Mouse (Mus musculus): Measurements from ENCODE around the gene Rtn3. TPM values are rescaled to one million over a fixed set of nuclear protein-coding genes. Genes with fewer than 3 reads are reported as not detected.
A peak's percentile ranks its signal among the peaks of the same experiment; 100 is the strongest.

The Rtn3 gene
- polyA plus RNA-seq, 1 experiment, result 190 TPM

DNA sequence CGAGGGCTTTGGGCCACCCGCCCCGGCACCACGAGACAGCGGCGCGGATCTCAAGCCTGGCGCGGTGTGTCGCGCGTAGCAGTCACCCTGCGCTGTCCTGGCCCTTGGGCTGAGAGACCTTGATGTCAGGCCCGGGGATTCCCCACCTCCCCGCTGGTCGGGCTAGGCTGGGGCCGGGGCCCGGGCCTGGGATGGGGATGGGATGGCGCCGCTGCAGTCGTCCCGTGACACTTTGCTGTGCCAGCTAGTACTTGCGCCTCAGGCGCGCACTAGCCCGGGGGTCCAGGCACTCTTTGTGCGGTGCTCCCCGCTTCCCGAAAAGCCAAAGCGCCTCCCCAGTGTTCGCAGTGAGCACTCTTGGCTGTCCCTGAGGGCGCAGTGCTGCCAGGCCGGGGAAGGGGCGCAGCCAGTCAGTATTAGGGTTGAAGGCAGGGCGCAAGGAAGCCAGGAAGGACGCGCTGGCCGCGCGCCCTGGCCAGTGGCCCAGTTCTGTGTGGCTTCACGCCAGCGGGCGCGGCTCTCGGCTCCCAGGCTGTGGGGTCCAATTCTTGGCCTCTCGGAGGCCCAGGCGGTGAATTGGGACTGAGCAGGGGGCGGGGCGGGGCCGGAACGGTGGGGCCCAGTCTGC lies 59.9 kb downstream of the Rtn3 start:
- H3K4me1 ChIP-seq (ENCODE audit: control insufficient read depth, insufficient read depth, low read length), result peaks cover 8% of the 10 kb centered on the region
- no peak overlapping the region for H3K27ac ChIP-seq (ENCODE audit: insufficient read depth, low read depth, low read length)
- DNase-seq, result peak; percentile 97
- H3K36me3 ChIP-seq (ENCODE audit: control insufficient read depth, insufficient read depth, low read length), result no peaks in the 10 kb centered on the region; the same call in 1 of the 2 replicates
- peak overlapping the region; percentile 47 for H3K4me3 ChIP-seq (ENCODE audit: insufficient read depth, low read depth, low read length)
- TF ChIP-seq CTCF (conservative IDR thresholded peaks at IDR 0.05; ENCODE audit: insufficient read depth, insufficient read length, low read depth, low read length) (no peak), POLR2A (IDR thresholded peaks at IDR 0.05; ENCODE audit: low read depth, low read length) (no peak)
- no peaks in the 10 kb centered on the region for H3K27me3 ChIP-seq (replicated peaks; ENCODE audit: control insufficient read depth, insufficient read depth, low read length)
- WGBS, result 8% methylated on average over 51 of the region's 51 CpGs

GRCm38 (mm10) chr19:7422656-7423027 lies 60.4 kb downstream of the Rtn3 start:
- WGBS, result 32% methylated on average over 35 of the region's 35 CpGs
- peak overlapping the region; percentile 47; the same call in 1 of the 2 replicates for H3K4me3 ChIP-seq (ENCODE audit: insufficient read depth, low read depth, low read length)
- DNase-seq, result no peak
- H3K36me3 ChIP-seq (ENCODE audit: control insufficient read depth, insufficient read depth, low read length), result no peaks in the 10 kb centered on the region; the same call in 1 of the 2 replicates
- H3K4me1 ChIP-seq (ENCODE audit: control insufficient read depth, insufficient read depth, low read length), result peaks cover 8% of the 10 kb centered on the region
- H3K27me3 ChIP-seq (replicated peaks; ENCODE audit: control insufficient read depth, insufficient read depth, low read length), result no peaks in the 10 kb centered on the region
- TF ChIP-seq CTCF (conservative IDR thresholded peaks at IDR 0.05; ENCODE audit: insufficient read depth, insufficient read length, low read depth, low read length) (no peak), POLR2A (IDR thresholded peaks at IDR 0.05; ENCODE audit: low read depth, low read length) (no peak)
- H3K27ac ChIP-seq (ENCODE audit: insufficient read depth, low read depth, low read length), result no peak overlapping the region

DNA sequence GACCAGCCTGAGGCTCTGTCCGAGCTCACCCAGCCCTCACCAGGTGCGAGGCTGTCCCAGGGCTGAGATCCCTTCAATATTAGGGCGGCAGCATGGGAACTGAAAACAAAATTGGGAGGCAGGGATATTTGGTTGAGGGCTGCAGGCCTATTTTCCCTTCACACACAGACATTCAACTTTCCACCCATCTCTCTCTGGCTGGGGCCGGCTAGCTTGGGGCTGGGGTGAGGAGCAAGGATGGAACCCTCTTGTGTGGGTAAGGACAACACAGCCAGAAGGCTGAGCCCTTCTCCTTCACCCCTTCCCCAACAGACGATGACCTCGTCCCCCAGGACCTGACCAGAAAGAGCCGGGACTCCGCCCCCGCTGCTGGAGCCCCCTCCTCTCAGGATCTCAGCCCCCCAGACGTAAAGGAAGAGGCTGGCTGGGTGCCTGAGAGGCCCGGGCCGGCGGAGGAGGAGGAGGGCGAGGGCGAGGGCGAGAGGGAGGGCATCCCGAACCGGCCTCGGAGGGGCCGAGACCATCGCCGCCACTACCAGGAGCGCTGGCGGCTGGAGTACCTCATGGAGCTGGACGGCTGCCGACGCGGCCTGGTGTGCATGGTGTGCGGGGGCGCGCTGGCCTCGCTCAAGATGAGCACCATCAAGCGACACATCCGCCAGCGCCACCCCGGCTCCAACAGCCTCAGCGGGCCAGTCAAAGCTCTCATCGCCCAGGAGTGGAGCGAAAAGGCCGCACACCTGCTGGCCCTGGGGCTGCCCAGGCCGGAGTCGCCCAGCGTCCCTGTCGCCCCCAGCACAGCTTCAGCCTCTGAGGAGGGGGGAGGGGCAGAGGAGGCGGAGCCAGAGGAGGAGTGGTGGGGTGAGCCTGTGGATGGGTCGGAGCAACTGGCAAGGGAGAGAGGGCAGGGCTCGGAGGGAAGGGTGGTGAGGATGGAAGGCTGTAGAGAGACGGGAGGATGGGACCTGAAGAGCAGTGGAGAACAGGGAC lies 61.2 kb downstream of the Rtn3 start:
- H3K4me1 ChIP-seq (ENCODE audit: control insufficient read depth, insufficient read depth, low read length), result peaks cover 8% of the 10 kb centered on the region
- H3K27ac ChIP-seq (ENCODE audit: insufficient read depth, low read depth, low read length), result no peak overlapping the region
- H3K27me3 ChIP-seq (replicated peaks; ENCODE audit: control insufficient read depth, insufficient read depth, low read length), result no peaks in the 10 kb centered on the region
- no peaks in the 10 kb centered on the region; the same call in 1 of the 2 replicates for H3K36me3 ChIP-seq (ENCODE audit: control insufficient read depth, insufficient read depth, low read length)
- WGBS, result 63% methylated on average over 48 of the region's 48 CpGs
- H3K4me3 ChIP-seq (ENCODE audit: insufficient read depth, low read depth, low read length), result no peak overlapping the region; the same call in 1 of the 2 replicates
- peak; percentile 23 for DNase-seq
- TF ChIP-seq CTCF (conservative IDR thresholded peaks at IDR 0.05; ENCODE audit: insufficient read depth, insufficient read length, low read depth, low read length) (no peak), POLR2A (IDR thresholded peaks at IDR 0.05; ENCODE audit: low read depth, low read length) (no peak)

DNA sequence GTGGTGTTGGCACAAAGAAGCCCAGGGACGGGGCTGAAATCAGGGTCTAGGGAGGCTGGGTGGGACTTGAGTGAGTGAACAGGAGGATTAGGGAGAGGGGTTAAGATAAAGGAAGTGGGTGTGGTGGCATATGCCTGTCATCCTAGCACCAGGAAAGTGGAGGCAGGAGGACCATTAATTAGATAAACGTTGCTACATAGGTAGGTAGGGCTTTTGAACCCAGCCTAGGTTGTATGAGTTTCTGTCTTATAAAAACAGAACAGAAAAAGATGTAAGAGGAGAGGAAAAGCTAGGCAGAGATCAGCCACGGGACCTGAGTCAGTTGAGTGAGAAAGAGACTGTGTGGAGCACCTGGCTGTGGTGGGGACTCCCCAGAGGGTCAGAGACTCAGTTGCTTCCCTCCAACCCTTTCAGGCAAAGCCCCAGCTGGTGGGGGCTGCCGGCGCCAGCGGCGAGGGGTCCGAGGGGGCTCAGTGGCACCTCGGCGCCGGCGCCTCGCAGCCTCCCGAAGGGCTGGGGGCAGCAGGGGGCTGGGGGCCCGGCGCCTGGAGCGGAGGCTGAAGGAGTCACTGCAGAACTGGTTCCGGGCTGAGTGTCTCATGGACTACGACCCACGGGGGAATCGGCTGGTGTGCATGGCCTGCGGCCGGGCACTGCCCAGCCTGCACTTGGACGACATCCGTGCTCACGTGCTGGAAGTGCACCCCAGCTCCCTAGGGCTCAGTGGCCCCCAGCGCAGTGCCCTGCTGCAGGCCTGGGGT lies 62.1 kb downstream of the Rtn3 start:
- Histone ChIP-seq H3K27me3 (replicated peaks; ENCODE audit: control insufficient read depth, insufficient read depth, low read length) (no peaks in the 10 kb centered on the region), H3K27ac (ENCODE audit: insufficient read depth, low read depth, low read length) (no peak overlapping the region), H3K36me3 (ENCODE audit: control insufficient read depth, insufficient read depth, low read length) (no peaks in the 10 kb centered on the region; the same call in 1 of the 2 replicates), H3K4me3 (ENCODE audit: insufficient read depth, low read depth, low read length) (no peak overlapping the region), H3K4me1 (ENCODE audit: control insufficient read depth, insufficient read depth, low read length) (peaks cover 8% of the 10 kb centered on the region)
- no peak for TF ChIP-seq POLR2A (IDR thresholded peaks at IDR 0.05; ENCODE audit: low read depth, low read length)
- TF ChIP-seq CTCF (conservative IDR thresholded peaks at IDR 0.05; ENCODE audit: insufficient read depth, insufficient read length, low read depth, low read length), result no peak
- DNase-seq, result no peak
- 88% methylated on average over 27 of the region's 27 CpGs for WGBS

DNA sequence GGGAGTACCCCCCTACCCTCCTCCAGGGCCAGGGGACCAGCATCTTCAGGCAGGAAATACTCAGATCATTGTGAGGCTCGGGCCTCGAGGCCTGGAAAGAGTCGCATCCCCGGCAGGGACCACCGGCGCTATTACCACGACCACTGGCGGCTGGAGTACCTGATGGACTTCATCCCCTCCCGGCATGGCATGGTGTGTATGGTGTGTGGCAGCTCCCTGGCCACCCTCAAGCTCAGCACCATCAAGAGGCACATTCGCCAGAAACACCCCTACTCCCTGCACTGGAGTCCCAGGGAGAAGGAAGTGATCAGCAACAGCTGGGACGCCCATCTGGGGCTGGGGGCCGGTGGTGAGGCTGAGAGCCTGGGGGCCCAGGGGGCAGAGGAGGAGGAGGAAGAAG lies 63.0 kb downstream of the Rtn3 start:
- Histone ChIP-seq H3K4me3 (ENCODE audit: insufficient read depth, low read depth, low read length) (no peak overlapping the region), H3K27me3 (replicated peaks; ENCODE audit: control insufficient read depth, insufficient read depth, low read length) (no peaks in the 10 kb centered on the region), H3K36me3 (ENCODE audit: control insufficient read depth, insufficient read depth, low read length) (no peaks in the 10 kb centered on the region; the same call in 1 of the 2 replicates), H3K27ac (ENCODE audit: insufficient read depth, low read depth, low read length) (no peak overlapping the region), H3K4me1 (ENCODE audit: control insufficient read depth, insufficient read depth, low read length) (peaks cover 8% of the 10 kb centered on the region)
- no peak for DNase-seq
- TF ChIP-seq CTCF (conservative IDR thresholded peaks at IDR 0.05; ENCODE audit: insufficient read depth, insufficient read length, low read depth, low read length) (no peak), POLR2A (IDR thresholded peaks at IDR 0.05; ENCODE audit: low read depth, low read length) (no peak)
- WGBS, result 86% methylated on average over 12 of the region's 12 CpGs

GRCm38 (mm10) chr19:7419134-7419533 lies 63.9 kb downstream of the Rtn3 start:
- H3K4me1 ChIP-seq (ENCODE audit: control insufficient read depth, insufficient read depth, low read length), result peaks cover 7% of the 10 kb centered on the region
- H3K4me3 ChIP-seq (ENCODE audit: insufficient read depth, low read depth, low read length), result no peak overlapping the region
- no peak for DNase-seq
- no peaks in the 10 kb centered on the region for H3K27me3 ChIP-seq (replicated peaks; ENCODE audit: control insufficient read depth, insufficient read depth, low read length)
- WGBS, result 66% methylated on average over 6 of the region's 6 CpGs
- no peaks in the 10 kb centered on the region for H3K36me3 ChIP-seq (ENCODE audit: control insufficient read depth, insufficient read depth, low read length)
- TF ChIP-seq POLR2A (IDR thresholded peaks at IDR 0.05; ENCODE audit: low read depth, low read length) (no peak), CTCF (conservative IDR thresholded peaks at IDR 0.05; ENCODE audit: insufficient read depth, insufficient read length, low read depth, low read length) (no peak)
- H3K27ac ChIP-seq (ENCODE audit: insufficient read depth, low read depth, low read length), result no peak overlapping the region
